Mouse (Mus musculus) embryonic stem cell, embryonic (primary cell): Measurements from ENCODE around the gene 1700029I15Rik.

Experiments
- CTCF ChIA-PET, 4 experiments: fragments of 300-600 bp in 2 of 4; fragments of 350-600 bp in 2 of 4; sonication (Branson Sonifier 250); formaldehyde crosslinking; loops; one replicate each; lab custom pipeline; 2022; ENCODE audit warnings: inconsistent platforms in 2 of 4; lab: Charles Lee
- POLR2A ChIA-PET, 4 experiments: fragments of 300-600 bp in 2 of 4; fragments of 350-600 bp in 2 of 4; sonication (Branson Sonifier 250); formaldehyde crosslinking; loops; one replicate each; lab custom pipeline; 2022; ENCODE audit warnings: antibody characterized with exemption in 4 of 4, inconsistent platforms in 1 of 4; lab: Charles Lee

Gene 1700029I15Rik

GRCm38 (mm10) chr2:92384101-92384500 is 1.8 kb downstream of the 1700029I15Rik start:
- ChIA-PET POLR2A (interaction anchor here in 3 of 4 experiments (1.0 to 5.2 kb wide), 5 partner anchors 9 to 41 kb away, joined by 3 to 41 read pairs (median 4); partner anchors contain the start of genes Large2 (in 2 of the 3), Pex16 (in 2 of the 3) and Mapk8ip1 (in 1 of the 3)), CTCF (no interaction called here)

GRCm38 (mm10) chr2:92385113-92386051 is 3.0 kb downstream of the 1700029I15Rik start:
- POLR2A ChIA-PET, result interaction anchor here in 3 of 4 experiments (0.7 to 5.4 kb wide), 11 partner anchors 10 to 51 kb away, joined by 3 to 41 read pairs (median 4); partner anchors contain the start of genes Large2 (in 3 of the 3) and Pex16 (in 3 of the 3)

GRCm38 (mm10) chr2:92386821-92387570 is 4.7 kb downstream of the 1700029I15Rik start:
- CTCF ChIA-PET, result interaction anchor here in 1 of 4 experiments (0.7 to 1.1 kb wide), 3 partner anchors 11 to 401 kb away, joined by 3 to 4 read pairs (median 3); no protein-coding TSS in a partner anchor
- POLR2A ChIA-PET, result interaction anchor here (0.6 to 5.4 kb wide), 9 partner anchors 11 to 38 kb away, joined by 3 to 41 read pairs (median 7); partner anchors contain the start of genes Large2 (in 3 of the 4) and Pex16 (in 3 of the 4)

More at GRCm38 (mm10) chr2:92385113-92386051, 3.0 kb downstream of the 1700029I15Rik start:
- CTCF ChIA-PET, result interaction anchor here in 1 of 4 experiments (0.8 kb wide), 1 partner anchor 9 kb away, joined by 3 read pairs; no protein-coding TSS in a partner anchor

GRCm38 (mm10) chr2:92387646-92388045 is 5.3 kb downstream of the 1700029I15Rik start:
- CTCF ChIA-PET, result no interaction called here
- POLR2A ChIA-PET, result interaction anchor here in 2 of 4 experiments (0.6 to 5.4 kb wide), 5 partner anchors 12 to 877 kb away, joined by 3 to 41 read pairs (median 7); partner anchors contain the start of genes Large2 (in 2 of the 2) and Pex16 (in 2 of the 2)

- CTCF ChIA-PET, result no interaction called here
- POLR2A ChIA-PET, result interaction anchor here in 3 of 4 experiments (0.6 to 5.4 kb wide), 7 partner anchors 12 to 877 kb away, joined by 3 to 41 read pairs (median 7); partner anchors contain the start of genes Large2 (in 2 of the 3) and Pex16 (in 2 of the 3)
Measured at GRCm38 (mm10) chr2:92388081-92388517, 5.8 kb downstream of the 1700029I15Rik start.

GRCm38 (mm10) chr2:92388891-92389641 is 6.7 kb downstream of the 1700029I15Rik start:
- POLR2A ChIA-PET, result interaction anchor here in 3 of 4 experiments (0.6 to 5.4 kb wide), 10 partner anchors 11 to 39 kb away, joined by 3 to 41 read pairs (median 7); partner anchors contain the start of genes Large2 (in 2 of the 3), Pex16 (in 2 of the 3) and Mapk8ip1 (in 1 of the 3)
- CTCF ChIA-PET, result no interaction called here

- CTCF ChIA-PET, result no interaction called here
- POLR2A ChIA-PET, result interaction anchor here in 2 of 4 experiments (0.7 to 5.4 kb wide), 10 partner anchors 11 to 1914 kb away, joined by 3 to 26 read pairs (median 4); partner anchors contain the start of genes Large2 (in 1 of the 2), Mapk8ip1 (in 1 of the 2) and Pex16 (in 1 of the 2)
Measured at GRCm38 (mm10) chr2:92389645-92390044, 7.3 kb downstream of the 1700029I15Rik start.

GRCm38 (mm10) chr2:92390206-92390930 is 8.0 kb downstream of the 1700029I15Rik start:
- CTCF ChIA-PET, result no interaction called here
- POLR2A ChIA-PET, result interaction anchor here in 2 of 4 experiments (0.5 to 5.4 kb wide), 11 partner anchors 10 to 1913 kb away, joined by 3 to 26 read pairs (median 4); partner anchors contain the start of genes Large2 (in 1 of the 2), Mapk8ip1 (in 1 of the 2) and Pex16 (in 1 of the 2)

- POLR2A ChIA-PET, result interaction anchor here in 2 of 4 experiments (1.3 to 2.7 kb wide), 2 partner anchors 16 kb away, joined by 3 to 13 read pairs; partner anchors contain the start of genes Large2 (in 2 of the 2) and Pex16 (in 1 of the 2)
- CTCF ChIA-PET, result no interaction called here
Measured at GRCm38 (mm10) chr2:92391116-92391515, 8.8 kb downstream of the 1700029I15Rik start.

GRCm38 (mm10) chr2:92391703-92392317 is 9.5 kb downstream of the 1700029I15Rik start:
- CTCF ChIA-PET, result interaction anchor here in 1 of 4 experiments (0.8 kb wide), 1 partner anchor 31 kb away, joined by 3 read pairs; no protein-coding TSS in a partner anchor

GRCm38 (mm10) chr2:92392318-92393264 is 10.3 kb downstream of the 1700029I15Rik start:
- ChIA-PET POLR2A (interaction anchor here in 3 of 4 experiments (0.5 to 2.7 kb wide), 13 partner anchors 9 to 1126 kb away, joined by 3 to 13 read pairs (median 3); partner anchors contain the start of genes Large2 (in 2 of the 3), Mapk8ip1 (in 1 of the 3), Mdk (in 1 of the 3) and Pex16 (in 1 of the 3)), CTCF (interaction anchor here in 1 of 4 experiments (0.6 to 0.8 kb wide), 2 partner anchors 30 to 413 kb away, joined by 3 to 4 read pairs; no protein-coding TSS in a partner anchor)

More at GRCm38 (mm10) chr2:92391703-92392317, 9.5 kb downstream of the 1700029I15Rik start:
- POLR2A ChIA-PET, result interaction anchor here in 2 of 4 experiments (0.5 to 2.7 kb wide), 10 partner anchors 9 to 1126 kb away, joined by 3 to 13 read pairs (median 3); partner anchors contain the start of genes Large2 (in 2 of the 2), Mapk8ip1 (in 1 of the 2), Mdk (in 1 of the 2) and Pex16 (in 1 of the 2)

GRCm38 (mm10) chr2:92395535-92395934 is 13.2 kb downstream of the 1700029I15Rik start:
- ChIA-PET CTCF (no interaction called here), POLR2A (interaction anchor here in 2 of 4 experiments (0.9 to 1.9 kb wide), 2 partner anchors 19 to 43 kb away, joined by 3 to 4 read pairs; no protein-coding TSS in a partner anchor)

- CTCF ChIA-PET, result no interaction called here
Measured at GRCm38 (mm10) chr2:92397436-92397835, 15.1 kb downstream of the 1700029I15Rik start.

GRCm38 (mm10) chr2:92399877-92400276 is 17.5 kb downstream of the 1700029I15Rik start:
- ChIA-PET POLR2A (interaction anchor here in 3 of 4 experiments (0.7 to 4.4 kb wide), 13 partner anchors 9 to 392 kb away, joined by 3 to 19 read pairs (median 6); partner anchors contain the start of genes Large2 (in 2 of the 3) and Pex16 (in 1 of the 3)), CTCF (interaction anchor here in 2 of 4 experiments (0.5 to 0.7 kb wide), 5 partner anchors 20 to 1156 kb away, joined by 3 to 5 read pairs (median 3); no protein-coding TSS in a partner anchor)

More at GRCm38 (mm10) chr2:92397436-92397835, 15.1 kb downstream of the 1700029I15Rik start:
- POLR2A ChIA-PET, result interaction anchor here in 1 of 4 experiments (4.4 kb wide), 1 partner anchor 27 kb away, joined by 19 read pairs; no protein-coding TSS in a partner anchor
